Mouse (Mus musculus) hindbrain, embryonic 12.5 days (tissue): Measurements from ENCODE around the gene Osbpl11. TPM values are rescaled to one million over a fixed set of nuclear protein-coding genes. Genes with fewer than 3 reads are reported as not detected.
"Not testable (repeated sequence)": the region's sequence is repeated elsewhere in the genome, so short reads cannot be mapped to it uniquely, and the experiment has no call there.

Source experiments
- ATAC-seq: fragments of 200-750 bp; cut with Nextera tagmentation; 2 replicates; pipeline ENCODE4 v1.8.0; 2017; ENCODE audit warnings: moderate TSS enrichment; ENCODE audit not compliant: low FRiP score
- H3K27ac ChIP-seq: fragments of 300-500 bp; sonication (generic); 2 replicates; pipeline ENCODE4 v1.5.1; 2016; ENCODE audit warnings: mild to moderate bottlenecking
- H3K27me3 ChIP-seq: fragments of 300-500 bp; sonication (generic); 2 replicates; pipeline ENCODE4 v1.6.1; 2016; ENCODE audit warnings: mild to moderate bottlenecking
- H3K36me3 ChIP-seq: fragments of 300-500 bp; sonication (generic); 2 replicates; pipeline ENCODE4 v1.6.1; 2016; ENCODE audit warnings: mild to moderate bottlenecking
- H3K4me1 ChIP-seq: fragments of 300-500 bp; sonication (generic); 2 replicates; pipeline ENCODE4 v1.6.1; 2016
- H3K4me2 ChIP-seq: fragments of 300-500 bp; sonication (generic); replicated peaks from 2 replicates; pipeline ENCODE4 v1.6.1; 2016; ENCODE audit warnings: mild to moderate bottlenecking
- H3K4me3 ChIP-seq: fragments of 300-500 bp; sonication (generic); 2 replicates; pipeline ENCODE4 v1.5.1; 2016; ENCODE audit warnings: mild to moderate bottlenecking
- H3K9ac ChIP-seq: fragments of 300-500 bp; sonication (generic); 2 replicates; pipeline ENCODE4 v1.6.1; 2016; ENCODE audit warnings: mild to moderate bottlenecking, moderate library complexity
- H3K9me3 ChIP-seq: fragments of 300-500 bp; sonication (generic); replicated peaks from 2 replicates; pipeline ENCODE4 v1.6.1; 2016; ENCODE audit warnings: mild to moderate bottlenecking
- WGBS: fragments of 180-500 bp; shearing (Covaris S2); methylation state at CpG from one replicate; pipeline ENCODE4 v1.1.7; 2016; 5-methylcytosine and 5-hydroxymethylcytosine counted together
- polyA plus RNA-seq: library from polyadenylated mRNA; unstranded; fragments of >200 nt; fragmentation: Nextera tagmentation; extraction: Ambion mirVana; gene quantifications from 2 replicates; pipeline ENCODE4 v1.2.1, GENCODE M21; 2016

The Osbpl11 gene
- polyA plus RNA-seq, 1 experiment from 2014 or later = 29.2 TPM

- ATAC-seq = no peak
- Histone ChIP-seq H3K27me3 (no peaks in the 10 kb centered on the region), H3K36me3 (no peaks in the 10 kb centered on the region), H3K4me3 (no peak overlapping the region), H3K9ac (no peak overlapping the region), H3K27ac (no peak overlapping the region), H3K4me2 (no peak overlapping the region), H3K9me3 (0 out of 2 replicates have a peak, but pooled peaks cover 3% of the 10 kb centered on the region), H3K4me1 (no peaks in the 10 kb centered on the region)
- WGBS = 81% methylated on average over 13 of the region's 13 CpGs
Observed at GRCm38 (mm10) chr16:33163330-33164090, 21.4 kb upstream of the Osbpl11 start.

GRCm38 (mm10) chr16:33166284-33166683, 18.6 kb upstream of the Osbpl11 start:
- ATAC-seq, H3K27ac ChIP-seq, H3K36me3 ChIP-seq, H3K9me3 ChIP-seq, H3K9ac ChIP-seq, H3K4me1 ChIP-seq, H3K4me2 ChIP-seq, H3K27me3 ChIP-seq, H3K4me3 ChIP-seq: not testable (repeated sequence)
- 62% methylated on average over 6 of the region's 6 CpGs for WGBS

GRCm38 (mm10) chr16:33167537-33167936, 17.3 kb upstream of the Osbpl11 start:
- H3K27me3 ChIP-seq = no peaks in the 10 kb centered on the region
- 0 out of 2 replicates have a peak, but pooled peaks cover 3% of the 10 kb centered on the region for H3K9me3 ChIP-seq
- H3K4me2 ChIP-seq = no peak overlapping the region
- H3K4me1 ChIP-seq = no peaks in the 10 kb centered on the region
- no peak overlapping the region for H3K4me3 ChIP-seq
- no peak overlapping the region for H3K9ac ChIP-seq
- WGBS = 37% methylated on average over 5 of the region's 5 CpGs
- H3K36me3 ChIP-seq = no peaks in the 10 kb centered on the region
- H3K27ac ChIP-seq = no peak overlapping the region
- ATAC-seq = no peak

GRCm38 (mm10) chr16:33169471-33170034, 15.3 kb upstream of the Osbpl11 start:
- no peaks in the 10 kb centered on the region for H3K4me1 ChIP-seq
- H3K9ac ChIP-seq = no peak overlapping the region
- no peak overlapping the region for H3K27ac ChIP-seq
- H3K9me3 ChIP-seq = 0 out of 2 replicates have a peak, but pooled peaks cover 3% of the 10 kb centered on the region
- no peak overlapping the region for H3K4me2 ChIP-seq
- WGBS = 72% methylated on average over 8 of the region's 8 CpGs
- H3K36me3 ChIP-seq = no peaks in the 10 kb centered on the region
- H3K27me3 ChIP-seq = no peaks in the 10 kb centered on the region
- no peak for ATAC-seq
- H3K4me3 ChIP-seq = no peak overlapping the region

GRCm38 (mm10) chr16:33170716-33171587, 13.9 kb upstream of the Osbpl11 start:
- no peaks in the 10 kb centered on the region for H3K27me3 ChIP-seq
- WGBS = 82% methylated on average over 9 of the region's 9 CpGs
- no peak overlapping the region for H3K4me3 ChIP-seq
- ATAC-seq = no peak
- H3K4me1 ChIP-seq = no peaks in the 10 kb centered on the region
- H3K36me3 ChIP-seq = no peaks in the 10 kb centered on the region
- H3K4me2 ChIP-seq = no peak overlapping the region
- H3K9me3 ChIP-seq = no peaks in the 10 kb centered on the region
- no peak overlapping the region for H3K27ac ChIP-seq
- no peak overlapping the region for H3K9ac ChIP-seq

- ATAC-seq = no peak
- Histone ChIP-seq H3K27me3 (no peaks in the 10 kb centered on the region), H3K4me1 (no peaks in the 10 kb centered on the region), H3K36me3 (no peaks in the 10 kb centered on the region), H3K27ac (no peak overlapping the region), H3K9ac (no peak overlapping the region), H3K9me3 (no peaks in the 10 kb centered on the region), H3K4me3 (no peak overlapping the region), H3K4me2 (no peak overlapping the region)
- WGBS = 79% methylated on average over 6 of the region's 6 CpGs
Observed at GRCm38 (mm10) chr16:33171800-33172199, 13.1 kb upstream of the Osbpl11 start.

- no peak overlapping the region for H3K4me3 ChIP-seq
- WGBS = 71% methylated on average over 5 of the region's 5 CpGs
- H3K4me2 ChIP-seq = no peak overlapping the region
- ATAC-seq = no peak
- H3K9me3 ChIP-seq = no peaks in the 10 kb centered on the region
- H3K9ac ChIP-seq = no peak overlapping the region
- H3K36me3 ChIP-seq = no peaks in the 10 kb centered on the region
- H3K27ac ChIP-seq = no peak overlapping the region
- no peaks in the 10 kb centered on the region for H3K27me3 ChIP-seq
- H3K4me1 ChIP-seq = no peaks in the 10 kb centered on the region
Observed at GRCm38 (mm10) chr16:33173151-33173550, 11.7 kb upstream of the Osbpl11 start.

- no peaks in the 10 kb centered on the region for H3K27me3 ChIP-seq
- no peaks in the 10 kb centered on the region for H3K4me1 ChIP-seq
- H3K4me3 ChIP-seq = no peak overlapping the region
- H3K9me3 ChIP-seq = no peaks in the 10 kb centered on the region
- H3K9ac ChIP-seq = no peak overlapping the region
- no peak for ATAC-seq
- no peak overlapping the region for H3K27ac ChIP-seq
- H3K4me2 ChIP-seq = no peak overlapping the region
- no peaks in the 10 kb centered on the region for H3K36me3 ChIP-seq
Observed at GRCm38 (mm10) chr16:33174695-33175094, 10.2 kb upstream of the Osbpl11 start.

GRCm38 (mm10) chr16:33176831-33177230, 8.0 kb upstream of the Osbpl11 start:
- not testable (repeated sequence) for H3K9ac ChIP-seq, H3K36me3 ChIP-seq, H3K27me3 ChIP-seq, H3K27ac ChIP-seq, H3K9me3 ChIP-seq, H3K4me1 ChIP-seq, ATAC-seq, H3K4me3 ChIP-seq, H3K4me2 ChIP-seq
- WGBS = 86% methylated on average over 5 of the region's 5 CpGs

- H3K9ac ChIP-seq = no peak overlapping the region
- H3K4me3 ChIP-seq = no peak overlapping the region
- H3K36me3 ChIP-seq = no peaks in the 10 kb centered on the region
- H3K27me3 ChIP-seq = no peaks in the 10 kb centered on the region
- ATAC-seq = no peak
- no peaks in the 10 kb centered on the region for H3K9me3 ChIP-seq
- H3K4me2 ChIP-seq = no peak overlapping the region
- WGBS = 92% methylated on average over 4 of the region's 4 CpGs
- H3K27ac ChIP-seq = no peak overlapping the region
- no peaks in the 10 kb centered on the region for H3K4me1 ChIP-seq
Observed at GRCm38 (mm10) chr16:33177722-33178121, 7.1 kb upstream of the Osbpl11 start.

- no peak overlapping the region for H3K27ac ChIP-seq
- no peak overlapping the region for H3K4me3 ChIP-seq
- H3K4me1 ChIP-seq = no peaks in the 10 kb centered on the region
- no peaks in the 10 kb centered on the region for H3K36me3 ChIP-seq
- no peaks in the 10 kb centered on the region for H3K9me3 ChIP-seq
- no peak overlapping the region for H3K4me2 ChIP-seq
- H3K9ac ChIP-seq = no peak overlapping the region
- 75% methylated on average over 17 of the region's 17 CpGs for WGBS
- no peaks in the 10 kb centered on the region for H3K27me3 ChIP-seq
- no peak for ATAC-seq
Observed at GRCm38 (mm10) chr16:33178278-33179074, 6.4 kb upstream of the Osbpl11 start.

- not testable (repeated sequence) for H3K27ac ChIP-seq, ATAC-seq, H3K4me3 ChIP-seq, H3K27me3 ChIP-seq, H3K4me1 ChIP-seq, H3K36me3 ChIP-seq, H3K9me3 ChIP-seq, H3K4me2 ChIP-seq, H3K9ac ChIP-seq
- 93% methylated on average over 9 of the region's 10 CpGs for WGBS
Observed at GRCm38 (mm10) chr16:33179222-33179621, 5.6 kb upstream of the Osbpl11 start.
